Mouse (Mus musculus): ENCODE measurements around the gene Klhl41.

Klhl41 gene

GRCm38 (mm10) chr2:69683036-69683805 lies 13.3 kb downstream of the Klhl41 start:
- DNase-seq = no peak

DNA sequence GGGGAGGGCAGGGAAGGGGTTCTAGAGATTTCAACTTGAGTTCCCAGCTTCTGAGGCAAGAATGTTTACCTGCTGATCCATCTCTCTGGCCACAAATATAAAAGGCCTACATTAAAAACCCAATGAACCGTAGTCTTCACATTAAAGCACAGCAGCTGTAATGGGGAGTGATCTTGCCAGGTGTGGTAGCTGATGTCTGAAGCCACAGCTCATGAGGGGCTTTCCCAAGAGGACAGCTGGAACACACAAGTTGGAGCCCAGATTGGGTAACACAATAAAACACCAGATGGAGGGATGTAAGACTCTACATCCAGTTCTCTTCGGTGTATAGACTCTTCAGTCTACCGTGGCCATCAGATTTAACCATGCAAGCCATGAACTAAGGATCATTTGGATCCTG lies 14.6 kb downstream of the Klhl41 start:
- DNase-seq = no peak

GRCm38 (mm10) chr2:69690214-69690613 lies 20.3 kb downstream of the Klhl41 start:
- DNase-seq = no peak

DNA sequence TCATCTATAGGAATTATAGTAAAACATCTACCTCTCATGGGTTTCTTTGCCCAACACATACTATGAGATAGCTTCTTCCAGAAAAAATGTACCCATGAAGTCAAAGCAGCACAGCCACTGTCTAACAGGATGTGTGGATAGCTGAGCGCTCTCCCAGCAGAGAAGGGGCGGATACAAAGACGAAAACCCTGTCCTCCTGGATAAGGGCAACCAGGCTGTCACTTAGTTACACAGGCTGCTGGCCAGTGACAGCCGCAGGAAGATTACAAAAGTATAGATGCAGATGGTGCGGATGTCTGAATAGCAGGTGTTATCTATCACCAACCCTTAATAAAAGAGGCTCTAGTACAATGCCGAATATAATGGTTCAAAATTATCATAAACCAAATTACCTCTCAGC lies 20.9 kb downstream of the Klhl41 start:
- no peak for DNase-seq

- DNase-seq = no peak
Measured at GRCm38 (mm10) chr2:69693501-69693900, 23.6 kb downstream of the Klhl41 start.

GRCm38 (mm10) chr2:69700446-69700845 lies 30.5 kb downstream of the Klhl41 start:
- DNase-seq = no peak

- peak in 1 of 2 experiments; percentile 10 for DNase-seq
Measured at GRCm38 (mm10) chr2:69712171-69712570, 42.3 kb downstream of the Klhl41 start.

DNA sequence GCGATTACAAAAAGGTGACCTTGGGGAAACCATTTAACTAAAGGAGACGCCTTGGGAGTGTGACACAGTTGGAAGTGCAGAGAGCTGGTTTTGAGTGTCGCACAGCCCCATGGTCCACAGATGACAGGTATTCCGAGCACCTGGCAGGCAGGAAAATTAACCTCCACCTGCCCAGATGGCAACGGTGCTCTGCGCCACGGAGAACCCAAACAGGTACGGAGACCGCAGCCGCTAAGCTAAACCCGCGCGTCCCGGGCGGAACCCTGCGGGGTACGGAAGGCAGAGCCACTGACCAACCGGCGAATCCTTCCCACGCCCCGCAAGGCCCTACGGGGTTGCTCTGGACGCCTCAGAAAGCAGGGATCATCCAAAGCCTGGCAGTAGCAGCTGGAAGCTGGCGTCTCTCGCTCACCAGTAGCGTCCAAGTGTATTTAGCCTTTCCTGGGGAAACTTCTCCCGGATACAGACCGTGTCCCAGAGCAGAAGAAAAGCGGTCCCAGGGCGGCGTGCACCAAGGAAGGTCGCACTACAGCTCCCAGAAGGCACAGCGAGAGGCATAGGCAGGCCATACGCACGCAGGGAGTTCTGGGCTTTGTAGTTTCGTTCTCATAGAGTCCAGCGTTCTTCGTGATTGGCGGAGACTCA lies 43.2 kb downstream of the Klhl41 start, which contains the start of gene Fastkd1:
Gene Fastkd1, minus strand, starts transcription at position 536 of the 645 bp plus-strand sequence.
- peak; percentile 89 to 92 for DNase-seq

DNA sequence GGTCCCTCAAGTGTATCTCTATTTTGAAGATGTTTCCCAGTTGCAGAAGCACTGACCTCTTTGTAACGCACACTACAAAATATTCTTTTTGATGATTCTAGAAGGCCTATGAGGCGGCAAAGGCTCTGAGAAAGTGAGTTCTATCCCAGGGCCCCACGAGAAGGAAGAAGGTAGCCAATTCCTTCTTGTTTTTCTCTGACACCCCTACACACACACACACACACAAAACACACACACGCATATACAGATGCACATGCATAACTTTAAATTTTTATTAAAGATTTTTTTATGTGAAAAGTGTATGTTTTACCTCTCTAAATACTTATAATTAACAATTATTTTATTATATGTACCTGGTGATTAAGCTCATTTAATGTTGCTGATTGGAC lies 43.7 kb downstream of the Klhl41 start:
- DNase-seq = no peak

GRCm38 (mm10) chr2:69714126-69714525 lies 44.2 kb downstream of the Klhl41 start:
- DNase-seq = peak in 1 of 2 experiments; percentile 10

DNA sequence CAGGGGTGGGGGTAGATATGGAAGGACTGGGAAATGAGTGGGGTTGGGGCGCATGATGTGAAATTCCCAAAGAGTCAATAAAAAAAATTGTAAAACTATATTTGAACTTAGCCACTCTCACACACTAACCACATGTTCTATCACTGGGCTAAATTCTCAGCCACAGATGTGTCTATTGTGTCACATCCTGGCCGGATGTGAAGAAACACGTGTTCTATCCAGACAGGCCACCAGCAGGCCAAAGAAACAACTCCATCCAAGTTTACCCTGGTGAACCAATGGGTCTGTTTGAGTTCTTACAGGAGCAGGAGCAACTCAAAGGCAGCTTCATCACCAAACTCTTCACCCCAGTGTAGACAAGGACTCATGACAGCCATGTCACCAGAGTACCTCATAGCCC lies 46.6 kb downstream of the Klhl41 start:
- no peak for DNase-seq

GRCm38 (mm10) chr2:69719121-69719520 lies 49.2 kb downstream of the Klhl41 start:
- no peak for DNase-seq

DNA sequence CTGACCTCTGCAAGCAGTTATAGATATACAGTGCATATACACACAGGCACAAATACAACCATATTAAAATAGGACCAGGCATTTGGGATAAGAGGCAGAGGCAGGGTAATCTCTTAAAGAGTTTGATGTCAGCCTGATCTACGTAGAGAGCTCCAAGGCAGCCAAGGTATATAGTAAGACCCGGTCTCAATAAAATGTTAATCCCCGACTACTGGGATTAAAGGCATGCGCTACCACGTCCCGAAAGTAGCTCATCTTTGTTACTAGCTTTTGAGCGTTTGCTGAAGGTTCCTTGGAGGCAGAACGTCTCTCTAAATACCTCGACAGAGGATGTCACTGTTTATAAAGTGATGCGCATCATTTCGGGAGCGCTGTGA lies 52.3 kb downstream of the Klhl41 start, which contains the start of gene Ppig:
Gene Ppig, plus strand, starts transcription at position 273 of the 377 bp plus-strand sequence.
- no peak for DNase-seq

GRCm38 (mm10) chr2:69722650-69723518 lies 53.0 kb downstream of the Klhl41 start:
- DNase-seq = peak; percentile 98

- DNase-seq = no peak
Measured at GRCm38 (mm10) chr2:69723519-69723825, 53.6 kb downstream of the Klhl41 start.

Data from cerebellum, postnatal 10 days (tissue).